Mouse (Mus musculus): ENCODE results near the gene Susd1. TPM values are rescaled to one million over a fixed set of nuclear protein-coding genes. Genes with fewer than 3 reads are reported as not detected.

The Susd1 gene
- polyA plus RNA-seq, 1 experiment from 2014 or later: 1.4 TPM

DNA sequence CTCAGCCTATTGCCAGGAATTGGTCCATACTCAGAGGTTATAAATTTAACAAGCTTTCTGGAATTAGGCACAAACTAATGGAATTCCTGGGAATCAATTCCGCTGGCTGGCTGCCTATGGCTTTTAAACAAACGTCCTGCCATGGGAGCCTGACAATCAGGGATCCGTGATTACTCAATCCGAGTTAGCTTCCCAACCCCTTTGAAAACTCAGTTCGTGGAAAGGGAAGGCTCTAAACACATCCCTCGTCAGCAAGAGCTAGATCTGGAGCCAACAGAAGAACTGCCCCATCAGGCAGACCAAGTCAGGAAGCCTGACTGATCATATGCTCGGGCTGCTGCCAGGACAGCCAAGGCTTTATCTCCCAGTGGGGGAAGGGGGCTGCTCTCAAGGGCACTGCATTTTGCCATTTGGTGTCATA, 115.2 kb downstream of the Susd1 start:
- Histone ChIP-seq H3K27me3 (no peaks in the 10 kb centered on the region), H3K36me3 (no peaks in the 10 kb centered on the region), H3K4me3 (no peak overlapping the region), H3K27ac (replicated peaks) (no peak overlapping the region), H3K4me1 (replicated peaks) (peaks cover 9% of the 10 kb centered on the region), H3K4me2 (no peak overlapping the region), H3K9me3 (no peaks in the 10 kb centered on the region), H3K9ac (no peak overlapping the region)
- ATAC-seq (ENCODE audit: low read depth): no peak
- WGBS: 13% methylated on average over 7 of the region's 7 CpGs

DNA sequence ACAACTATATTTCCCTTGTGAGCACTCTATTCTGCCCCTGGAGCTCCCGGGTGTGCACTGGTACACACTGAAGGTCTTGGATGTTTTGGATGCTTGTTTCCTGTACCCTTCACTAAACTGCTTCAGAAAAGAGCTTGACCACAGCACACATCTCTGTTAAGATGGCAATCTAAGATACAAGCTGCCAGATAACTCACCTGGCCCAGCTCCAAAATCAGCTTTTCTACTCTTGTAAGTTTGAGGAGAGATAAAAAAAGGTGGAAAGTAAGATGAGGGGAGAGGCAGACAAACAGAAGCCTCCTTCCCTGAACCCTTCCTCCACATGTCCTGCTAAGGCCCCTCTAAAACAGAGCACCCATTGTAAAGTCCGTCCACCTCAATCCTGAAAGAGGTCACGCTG, 115.7 kb downstream of the Susd1 start:
- 43% methylated on average over 3 of the region's 3 CpGs for WGBS
- no peak overlapping the region for H3K9ac ChIP-seq

DNA sequence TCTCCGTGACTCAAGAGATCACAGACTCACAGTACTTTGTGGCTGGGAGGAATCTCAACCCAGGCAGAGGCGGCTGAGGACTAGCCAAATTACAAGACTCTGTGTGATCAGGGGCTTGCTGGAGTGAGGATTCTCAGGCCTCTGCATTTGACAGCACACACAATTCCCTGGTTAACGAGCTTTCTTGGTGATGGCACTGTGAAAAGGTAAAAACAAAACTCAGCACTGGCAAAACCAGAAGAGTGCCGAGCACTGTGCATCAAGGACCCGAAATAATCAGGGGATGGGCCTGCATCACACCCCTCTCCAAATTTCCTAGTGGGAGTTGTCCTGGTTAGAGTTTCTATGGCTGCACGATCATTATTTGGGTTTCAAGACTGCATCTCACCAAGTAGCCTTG, 116.4 kb downstream of the Susd1 start:
- Histone ChIP-seq H3K36me3 (no peaks in the 10 kb centered on the region), H3K4me2 (no peak overlapping the region), H3K27me3 (no peaks in the 10 kb centered on the region), H3K4me1 (replicated peaks) (peaks cover 9% of the 10 kb centered on the region), H3K27ac (replicated peaks) (no peak overlapping the region), H3K9me3 (no peaks in the 10 kb centered on the region), H3K4me3 (no peak overlapping the region), H3K9ac (no peak overlapping the region)
- ATAC-seq (ENCODE audit: low read depth): no peak
- 72% methylated on average over 6 of the region's 6 CpGs for WGBS

More for the DNA sequence above, 115.7 kb downstream of the Susd1 start:
- no peak overlapping the region for H3K27ac ChIP-seq (replicated peaks)
- H3K4me1 ChIP-seq (replicated peaks): peaks cover 9% of the 10 kb centered on the region
- ATAC-seq (ENCODE audit: low read depth): no peak
- no peaks in the 10 kb centered on the region for H3K36me3 ChIP-seq
- no peak overlapping the region for H3K4me2 ChIP-seq
- no peaks in the 10 kb centered on the region for H3K27me3 ChIP-seq
- no peaks in the 10 kb centered on the region for H3K9me3 ChIP-seq
- H3K4me3 ChIP-seq: no peak overlapping the region

- ATAC-seq (ENCODE audit: low read depth): no peak
- H3K4me3 ChIP-seq: no peak overlapping the region
- H3K4me1 ChIP-seq (replicated peaks): peaks cover 9% of the 10 kb centered on the region
- no peaks in the 10 kb centered on the region for H3K27me3 ChIP-seq
- no peak overlapping the region for H3K27ac ChIP-seq (replicated peaks)
- no peaks in the 10 kb centered on the region for H3K9me3 ChIP-seq
- WGBS: 48% methylated on average over 12 of the region's 12 CpGs
- H3K36me3 ChIP-seq: no peaks in the 10 kb centered on the region
- H3K4me2 ChIP-seq: no peak overlapping the region
- H3K9ac ChIP-seq: no peak overlapping the region
These were observed 117.0 kb downstream of the Susd1 start for GRCm38 (mm10) chr4:59321181-59322008.

GRCm38 (mm10) chr4:59319136-59319941, 119.1 kb downstream of the Susd1 start:
- Histone ChIP-seq H3K4me1 (replicated peaks) (peaks cover 9% of the 10 kb centered on the region), H3K27me3 (no peaks in the 10 kb centered on the region), H3K9me3 (no peaks in the 10 kb centered on the region), H3K9ac (no peak overlapping the region), H3K27ac (replicated peaks) (no peak overlapping the region), H3K4me2 (no peak overlapping the region), H3K36me3 (no peaks in the 10 kb centered on the region), H3K4me3 (no peak overlapping the region)
- ATAC-seq (ENCODE audit: low read depth): no peak
- 55% methylated on average over 9 of the region's 9 CpGs for WGBS

- Histone ChIP-seq H3K36me3 (no peaks in the 10 kb centered on the region), H3K4me3 (no peak overlapping the region), H3K27ac (replicated peaks) (no peak overlapping the region), H3K4me1 (replicated peaks) (peaks cover 9% of the 10 kb centered on the region), H3K27me3 (no peaks in the 10 kb centered on the region), H3K9ac (no peak overlapping the region), H3K4me2 (no peak overlapping the region), H3K9me3 (no peaks in the 10 kb centered on the region)
- whole genome bisulfite sequencing: 82% methylated on average over 6 of the region's 6 CpGs
- ATAC-seq (ENCODE audit: low read depth): no peak
These were observed 119.8 kb downstream of the Susd1 start for GRCm38 (mm10) chr4:59318602-59319001.

DNA sequence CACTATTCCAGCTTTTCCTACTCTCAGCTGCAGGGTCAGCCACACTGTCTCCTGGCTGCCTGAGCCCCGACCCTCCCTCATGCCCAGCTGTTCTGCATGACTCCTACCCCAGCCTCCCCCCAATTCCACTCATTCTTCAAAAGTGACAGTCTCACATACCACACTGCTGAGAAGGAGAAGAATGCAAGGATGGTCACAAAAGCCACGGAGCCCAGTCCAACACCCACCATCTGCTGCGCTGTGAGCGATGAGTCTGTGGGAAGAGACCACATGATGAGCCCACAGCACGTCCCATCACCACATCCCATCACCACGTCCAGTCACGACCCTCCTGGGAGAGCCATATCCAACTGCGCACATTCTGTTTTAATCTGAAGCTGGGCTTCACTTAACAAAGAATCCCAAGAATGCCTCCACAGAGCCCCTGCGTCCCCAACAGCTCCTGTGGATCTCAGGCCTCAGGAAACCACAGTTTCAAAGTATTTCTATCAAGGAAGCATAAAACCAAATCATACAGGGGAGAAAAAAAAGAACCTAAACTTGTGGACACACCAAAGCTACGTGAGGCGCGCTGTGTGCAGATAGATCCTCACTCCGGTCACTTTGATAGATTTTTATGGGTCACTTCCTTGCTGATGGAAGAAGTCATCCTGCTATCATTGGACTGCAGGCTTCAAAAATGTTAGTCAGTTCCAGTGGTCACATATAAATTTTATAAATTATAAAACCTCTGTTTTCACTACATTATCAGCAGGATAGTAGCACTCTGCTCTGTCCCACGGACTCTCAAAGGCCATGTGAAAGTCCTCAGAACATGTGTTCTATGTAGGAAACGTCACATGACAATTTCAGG, 122.7 kb downstream of the Susd1 start:
- Histone ChIP-seq H3K4me2 (no peak overlapping the region), H3K36me3 (no peaks in the 10 kb centered on the region), H3K27me3 (no peaks in the 10 kb centered on the region), H3K9me3 (no peaks in the 10 kb centered on the region), H3K4me1 (replicated peaks) (no peaks in the 10 kb centered on the region), H3K9ac (no peak overlapping the region), H3K4me3 (no peak overlapping the region), H3K27ac (replicated peaks) (no peak overlapping the region)
- WGBS: 71% methylated on average over 15 of the region's 15 CpGs
- no peak for ATAC-seq (ENCODE audit: low read depth)

GRCm38 (mm10) chr4:59314939-59315552, 123.4 kb downstream of the Susd1 start:
- H3K4me3 ChIP-seq: no peak overlapping the region
- H3K9ac ChIP-seq: no peak overlapping the region
- no peak for ATAC-seq (ENCODE audit: low read depth)

DNA sequence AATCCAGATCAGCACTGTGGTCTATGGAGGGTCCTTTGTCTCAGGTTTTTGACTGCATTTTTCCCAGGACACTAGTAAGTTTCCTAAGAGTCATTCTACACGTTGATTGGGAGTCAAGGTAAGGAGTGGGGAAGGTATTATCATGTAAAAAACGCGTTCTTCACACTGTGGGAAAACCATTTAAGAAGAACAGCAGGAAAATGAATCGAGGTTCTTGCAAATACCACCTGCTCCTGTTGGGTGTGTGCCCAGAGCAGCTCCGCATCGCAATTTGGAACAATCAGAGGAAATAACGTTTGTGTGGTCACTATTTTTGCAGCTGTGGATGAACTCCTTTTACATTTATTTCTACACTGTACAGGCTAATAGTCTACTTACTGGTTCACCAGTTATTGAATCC, 125.5 kb downstream of the Susd1 start:
- H3K27ac ChIP-seq (replicated peaks): no peak overlapping the region
- H3K27me3 ChIP-seq: no peaks in the 10 kb centered on the region
- H3K9ac ChIP-seq: no peak overlapping the region
- WGBS: 55% methylated on average over 7 of the region's 7 CpGs
- H3K9me3 ChIP-seq: no peaks in the 10 kb centered on the region
- no peak overlapping the region for H3K4me3 ChIP-seq
- no peak overlapping the region for H3K4me2 ChIP-seq
- ATAC-seq (ENCODE audit: low read depth): no peak
- H3K4me1 ChIP-seq (replicated peaks): no peaks in the 10 kb centered on the region
- no peaks in the 10 kb centered on the region for H3K36me3 ChIP-seq

More at GRCm38 (mm10) chr4:59314939-59315552, 123.4 kb downstream of the Susd1 start:
- H3K36me3 ChIP-seq: no peaks in the 10 kb centered on the region
- 65% methylated on average over 3 of the region's 3 CpGs for WGBS
- no peak overlapping the region for H3K4me2 ChIP-seq
- no peaks in the 10 kb centered on the region for H3K9me3 ChIP-seq
- no peak overlapping the region for H3K27ac ChIP-seq (replicated peaks)
- H3K4me1 ChIP-seq (replicated peaks): no peaks in the 10 kb centered on the region
- no peaks in the 10 kb centered on the region for H3K27me3 ChIP-seq

DNA sequence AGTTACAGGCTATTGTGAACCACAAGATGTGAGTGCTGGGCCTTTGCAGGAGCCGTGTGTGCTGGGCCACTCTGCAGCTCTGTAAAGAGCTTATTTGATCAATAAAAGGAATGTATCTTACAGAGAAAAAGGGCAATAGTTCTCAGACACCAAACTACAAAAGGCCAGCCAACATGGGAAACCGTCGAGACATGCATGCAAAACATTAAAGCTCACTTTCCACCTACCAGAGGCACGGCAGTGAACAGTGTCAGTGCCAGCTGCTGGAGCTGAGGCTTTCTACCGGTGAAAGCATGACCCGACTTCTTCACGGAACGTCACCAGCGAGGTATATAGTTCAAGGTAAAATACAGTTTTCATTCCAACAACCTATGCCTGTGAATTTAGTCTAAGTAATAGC, 127.8 kb downstream of the Susd1 start:
- no peak overlapping the region for H3K4me2 ChIP-seq
- no peak overlapping the region for H3K9ac ChIP-seq
- 88% methylated on average over 9 of the region's 9 CpGs for WGBS
- no peak overlapping the region for H3K4me3 ChIP-seq
- H3K36me3 ChIP-seq: no peaks in the 10 kb centered on the region
- H3K9me3 ChIP-seq: no peaks in the 10 kb centered on the region
- H3K4me1 ChIP-seq (replicated peaks): no peaks in the 10 kb centered on the region
- no peak overlapping the region for H3K27ac ChIP-seq (replicated peaks)
- no peak for ATAC-seq (ENCODE audit: low read depth)
- H3K27me3 ChIP-seq: no peaks in the 10 kb centered on the region

- Histone ChIP-seq H3K4me1 (replicated peaks) (no peaks in the 10 kb centered on the region), H3K9me3 (no peaks in the 10 kb centered on the region), H3K9ac (no peak overlapping the region), H3K27ac (replicated peaks) (no peak overlapping the region), H3K4me3 (no peak overlapping the region), H3K27me3 (no peaks in the 10 kb centered on the region), H3K36me3 (no peaks in the 10 kb centered on the region), H3K4me2 (no peak overlapping the region)
- 84% methylated on average over 10 of the region's 10 CpGs for whole genome bisulfite sequencing
- ATAC-seq (ENCODE audit: low read depth): no peak
These were observed 130.4 kb downstream of the Susd1 start for GRCm38 (mm10) chr4:59307841-59308589.
